Mouse (Mus musculus) brown adipose tissue, adult 24 weeks (tissue): ENCODE results near the gene Slc35b1. TPM values are rescaled to one million over a fixed set of nuclear protein-coding genes. Genes with fewer than 3 reads are reported as not detected.

Source experiments
- H3K27ac ChIP-seq: fragments of 200-500 bp; replicated peaks from 2 replicates; pipeline ENCODE4 v1.5.1; 2012; ENCODE audit warnings: low read depth, mild to moderate bottlenecking, low read length
- H3K4me1 ChIP-seq: fragments of 200-500 bp; 2 replicates; pipeline ENCODE4 v1.6.1; 2012; ENCODE audit warnings: low read length, mixed read lengths; ENCODE audit not compliant: control insufficient read depth, insufficient read depth, insufficient read length
- H3K4me3 ChIP-seq: fragments of 200-500 bp; 2 replicates; pipeline ENCODE4 v1.5.1; 2012; ENCODE audit warnings: low read depth, mild to moderate bottlenecking, low read length, moderate library complexity; ENCODE audit not compliant: insufficient read depth
- polyA plus RNA-seq: library from polyadenylated mRNA; stranded (reverse); fragments of >200 nt; gene quantifications from 2 replicates; pipeline ENCODE4 v1.2.4, GENCODE M21; 2012; ENCODE audit not compliant: missing spikeins, insufficient read depth, insufficient read length

The Slc35b1 gene
- polyA plus RNA-seq, 1 experiment, result 42.8 TPM

GRCm38 (mm10) chr11:95354945-95355660 lies 29.4 kb upstream of the Slc35b1 start:
- no peak overlapping the region for H3K4me3 ChIP-seq
- H3K27ac ChIP-seq, result peak overlapping the region; percentile 15
- H3K4me1 ChIP-seq, result peaks cover 9% of the 10 kb centered on the region

- H3K4me3 ChIP-seq, result no peak overlapping the region
- H3K4me1 ChIP-seq, result peaks cover 11% of the 10 kb centered on the region
- H3K27ac ChIP-seq, result no peak overlapping the region; the same call in 1 of the 2 replicates
Observed at GRCm38 (mm10) chr11:95355661-95356011, 28.9 kb upstream of the Slc35b1 start.

GRCm38 (mm10) chr11:95356039-95356438 lies 28.5 kb upstream of the Slc35b1 start:
- Histone ChIP-seq H3K27ac (no peak overlapping the region), H3K4me1 (peaks cover 9% of the 10 kb centered on the region), H3K4me3 (no peak overlapping the region)

- no peak overlapping the region for H3K4me3 ChIP-seq
- peaks cover 9% of the 10 kb centered on the region for H3K4me1 ChIP-seq
- no peak overlapping the region for H3K27ac ChIP-seq
Observed at GRCm38 (mm10) chr11:95356469-95357273, 27.8 kb upstream of the Slc35b1 start.

GRCm38 (mm10) chr11:95358263-95358662 lies 26.2 kb upstream of the Slc35b1 start:
- no peak overlapping the region for H3K4me3 ChIP-seq
- H3K27ac ChIP-seq, result no peak overlapping the region
- H3K4me1 ChIP-seq, result peaks cover 10% of the 10 kb centered on the region

GRCm38 (mm10) chr11:95364388-95364787 lies 20.1 kb upstream of the Slc35b1 start:
- Histone ChIP-seq H3K27ac (no peak overlapping the region), H3K4me3 (no peak overlapping the region), H3K4me1 (peaks cover 27% of the 10 kb centered on the region)

- H3K27ac ChIP-seq, result peak overlapping the region; percentile 18
- no peak overlapping the region for H3K4me3 ChIP-seq
- H3K4me1 ChIP-seq, result peaks cover 27% of the 10 kb centered on the region
Observed at GRCm38 (mm10) chr11:95365596-95365995, 18.9 kb upstream of the Slc35b1 start.

- peaks cover 27% of the 10 kb centered on the region for H3K4me1 ChIP-seq
- H3K27ac ChIP-seq, result peak overlapping the region; percentile 56
- no peak overlapping the region for H3K4me3 ChIP-seq
Observed at GRCm38 (mm10) chr11:95366280-95366897, 18.1 kb upstream of the Slc35b1 start.

GRCm38 (mm10) chr11:95367011-95367735 lies 17.3 kb upstream of the Slc35b1 start:
- no peak overlapping the region for H3K4me3 ChIP-seq
- H3K27ac ChIP-seq, result no peak overlapping the region
- peaks cover 27% of the 10 kb centered on the region for H3K4me1 ChIP-seq

- H3K4me3 ChIP-seq, result no peak overlapping the region
- peaks cover 25% of the 10 kb centered on the region for H3K4me1 ChIP-seq
- H3K27ac ChIP-seq, result no peak overlapping the region
Observed at GRCm38 (mm10) chr11:95368231-95368823, 16.2 kb upstream of the Slc35b1 start.

GRCm38 (mm10) chr11:95368871-95369270 lies 15.6 kb upstream of the Slc35b1 start:
- Histone ChIP-seq H3K4me1 (peaks cover 25% of the 10 kb centered on the region), H3K27ac (no peak overlapping the region), H3K4me3 (no peak overlapping the region)

GRCm38 (mm10) chr11:95369964-95370890 lies 14.3 kb upstream of the Slc35b1 start:
- Histone ChIP-seq H3K4me1 (peaks cover 17% of the 10 kb centered on the region), H3K4me3 (no peak overlapping the region), H3K27ac (peak overlapping the region; percentile 45)

GRCm38 (mm10) chr11:95371182-95371581 lies 13.3 kb upstream of the Slc35b1 start:
- Histone ChIP-seq H3K27ac (no peak overlapping the region), H3K4me3 (no peak overlapping the region), H3K4me1 (peaks cover 12% of the 10 kb centered on the region)

- Histone ChIP-seq H3K27ac (no peak overlapping the region), H3K4me3 (no peak overlapping the region), H3K4me1 (peaks cover 3% of the 10 kb centered on the region; the same call in 1 of the 2 replicates)
Observed at GRCm38 (mm10) chr11:95378926-95379325, 5.6 kb upstream of the Slc35b1 start.
